Mouse (Mus musculus) E14TG2a.4 (cell line): ENCODE measurements around the gene Tsen54.
"Not testable (repeated sequence)": the region's sequence is repeated elsewhere in the genome, so short reads cannot be mapped to it uniquely, and the experiment has no call there.

Source experiments
- H3K27me3 ChIP-seq: 2 replicates; pipeline ENCODE4 v1.6.1; 2014; ENCODE audit warnings: low read length, control low read depth; ENCODE audit not compliant: insufficient read depth
- H3K36me3 ChIP-seq: 2 replicates; pipeline ENCODE4 v1.6.1; 2014; ENCODE audit warnings: low read length, control low read depth; ENCODE audit not compliant: insufficient read depth
- H3K4me1 ChIP-seq: replicated peaks from 2 replicates; pipeline ENCODE4 v1.6.1; 2014; ENCODE audit warnings: low read depth, low read length, control low read depth
- H3K4me3 ChIP-seq: replicated peaks from 2 replicates; pipeline ENCODE4 v1.5.1; 2014; ENCODE audit warnings: mild to moderate bottlenecking, low read length
- H3K9me3 ChIP-seq: 2 replicates; pipeline ENCODE4 v1.6.1; 2014; ENCODE audit warnings: low read length, control low read depth
- CTCF ChIP-seq: conservative IDR thresholded peaks from 2 replicates; pipeline ENCODE4 v1.5.1; 2014; ENCODE audit warnings: low read length
- NANOG ChIP-seq: IDR thresholded peaks from 2 replicates; pipeline ENCODE4 v1.6.1; 2014; ENCODE audit warnings: borderline replicate concordance, low read length, mixed read lengths
- POU5F1 ChIP-seq: IDR thresholded peaks from 2 replicates; pipeline ENCODE4 v1.6.1; 2014; ENCODE audit warnings: low read length, borderline replicate concordance

The Tsen54 gene

GRCm38 (mm10) chr11:115841044-115841443 is 26.5 kb downstream of the Tsen54 start:
- H3K4me3 ChIP-seq: 0 out of 2 replicates have a peak overlapping the region, but pooled peaks have one; percentile 52
- no peaks in the 10 kb centered on the region for H3K9me3 ChIP-seq
- peaks cover 91% of the 10 kb centered on the region for H3K4me1 ChIP-seq
- H3K36me3 ChIP-seq: peaks cover 28% of the 10 kb centered on the region
- H3K27me3 ChIP-seq: no peaks in the 10 kb centered on the region
- TF ChIP-seq CTCF (peak; percentile 84), POU5F1 (no peak)

GRCm38 (mm10) chr11:115841961-115842550 is 27.5 kb downstream of the Tsen54 start:
- no peaks in the 10 kb centered on the region for H3K27me3 ChIP-seq
- H3K9me3 ChIP-seq: no peaks in the 10 kb centered on the region
- H3K4me1 ChIP-seq: peaks cover 85% of the 10 kb centered on the region
- peaks cover 35% of the 10 kb centered on the region for H3K36me3 ChIP-seq
- H3K4me3 ChIP-seq: peak overlapping the region; percentile 52
- TF ChIP-seq POU5F1 (no peak), CTCF (0 out of 2 replicates have a peak, but pooled peaks have one; percentile 3), NANOG (peak; percentile 78)

GRCm38 (mm10) chr11:115843141-115843890 is 28.8 kb downstream of the Tsen54 start:
- Histone ChIP-seq H3K36me3 (peaks cover 41% of the 10 kb centered on the region), H3K9me3 (no peaks in the 10 kb centered on the region), H3K4me1 (peaks cover 79% of the 10 kb centered on the region), H3K4me3 (peak overlapping the region; percentile 52), H3K27me3 (no peaks in the 10 kb centered on the region)
- TF ChIP-seq NANOG (no peak), POU5F1 (no peak), CTCF (no peak)

GRCm38 (mm10) chr11:115843891-115844239 is 29.3 kb downstream of the Tsen54 start:
- Histone ChIP-seq H3K9me3 (no peaks in the 10 kb centered on the region), H3K36me3 (peaks cover 47% of the 10 kb centered on the region), H3K4me1 (peaks cover 74% of the 10 kb centered on the region), H3K4me3 (peak overlapping the region; percentile 45), H3K27me3 (no peaks in the 10 kb centered on the region)
- TF ChIP-seq POU5F1 (no peak), NANOG (no peak), CTCF (no peak)

- Histone ChIP-seq H3K4me1 (peaks cover 73% of the 10 kb centered on the region), H3K27me3 (no peaks in the 10 kb centered on the region), H3K36me3 (peaks cover 51% of the 10 kb centered on the region), H3K4me3 (peak overlapping the region; percentile 45), H3K9me3 (no peaks in the 10 kb centered on the region)
- TF ChIP-seq POU5F1 (no peak), CTCF (no peak), NANOG (no peak)
Measured at GRCm38 (mm10) chr11:115844240-115844639, 29.7 kb downstream of the Tsen54 start.

GRCm38 (mm10) chr11:115845819-115846218 is 31.3 kb downstream of the Tsen54 start:
- TF ChIP-seq POU5F1: no peak
- no peak for TF ChIP-seq CTCF
- no peak for TF ChIP-seq NANOG
- no peaks in the 10 kb centered on the region for H3K9me3 ChIP-seq
- no peak overlapping the region for H3K4me3 ChIP-seq
- H3K27me3 ChIP-seq: no peaks in the 10 kb centered on the region
- peaks cover 75% of the 10 kb centered on the region for H3K4me1 ChIP-seq
- peaks cover 66% of the 10 kb centered on the region for H3K36me3 ChIP-seq

- H3K4me1 ChIP-seq: peaks cover 37% of the 10 kb centered on the region
- H3K9me3 ChIP-seq: no peaks in the 10 kb centered on the region
- peaks cover 20% of the 10 kb centered on the region for H3K27me3 ChIP-seq
- TF ChIP-seq NANOG (no peak), CTCF (no peak), POU5F1 (no peak)
- H3K4me3 ChIP-seq: no peak overlapping the region
- H3K36me3 ChIP-seq: peaks cover 62% of the 10 kb centered on the region
Measured at GRCm38 (mm10) chr11:115854674-115855073, 40.1 kb downstream of the Tsen54 start.

GRCm38 (mm10) chr11:115857146-115857545 is 42.6 kb downstream of the Tsen54 start:
- not testable (repeated sequence) for H3K4me3 ChIP-seq, H3K9me3 ChIP-seq

GRCm38 (mm10) chr11:115857936-115858335 is 43.4 kb downstream of the Tsen54 start:
- no peak for TF ChIP-seq NANOG
- TF ChIP-seq POU5F1: no peak
- TF ChIP-seq CTCF: no peak

More at GRCm38 (mm10) chr11:115857146-115857545, 42.6 kb downstream of the Tsen54 start:
- Histone ChIP-seq H3K36me3 (peaks cover 38% of the 10 kb centered on the region), H3K4me1 (peaks cover 26% of the 10 kb centered on the region), H3K27me3 (peaks cover 45% of the 10 kb centered on the region)

More at GRCm38 (mm10) chr11:115857936-115858335, 43.4 kb downstream of the Tsen54 start:
- no peaks in the 10 kb centered on the region for H3K9me3 ChIP-seq
- peaks cover 30% of the 10 kb centered on the region for H3K36me3 ChIP-seq
- peaks cover 22% of the 10 kb centered on the region for H3K4me1 ChIP-seq
- peak overlapping the region; percentile 78 for H3K4me3 ChIP-seq
- H3K27me3 ChIP-seq: peaks cover 48% of the 10 kb centered on the region
